Mouse (Mus musculus): ENCODE measurements around the gene Gm10282. TPM values are rescaled to one million over a fixed set of nuclear protein-coding genes. Genes with fewer than 3 reads are reported as not detected.

Gm10282 gene
- polyA plus RNA-seq, 1 experiment from 2014 or later: 8.9 TPM

DNA sequence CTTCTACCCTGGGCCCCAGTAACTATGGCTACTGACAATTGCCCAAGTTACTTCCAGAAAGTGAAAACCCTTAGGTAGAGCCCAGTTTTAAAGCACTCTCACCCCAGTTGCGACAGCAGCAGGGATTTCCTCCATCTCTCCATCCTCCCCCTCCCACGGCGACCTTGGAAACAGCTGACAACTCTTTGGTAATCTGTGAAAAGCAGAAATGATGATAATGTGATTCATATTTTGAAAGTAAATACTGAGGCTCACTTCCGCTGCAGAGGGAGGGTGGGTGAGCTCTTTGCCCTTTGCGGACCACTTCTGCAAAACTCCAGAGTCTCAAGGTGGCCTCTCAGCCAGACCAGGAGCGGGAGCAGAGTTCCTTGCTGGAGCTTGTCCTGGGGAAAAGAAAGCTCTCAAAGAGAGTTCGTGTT, 17.4 kb upstream of the Gm10282 start:
- Histone ChIP-seq H3K9ac (no peak overlapping the region), H3K9me3 (replicated peaks) (no peaks in the 10 kb centered on the region), H3K27ac (no peak overlapping the region), H3K36me3 (no peaks in the 10 kb centered on the region), H3K4me1 (replicated peaks) (peaks cover 44% of the 10 kb centered on the region), H3K4me3 (replicated peaks) (no peak overlapping the region), H3K27me3 (peaks cover 47% of the 10 kb centered on the region), H3K4me2 (no peak overlapping the region)
- peak; percentile 8 for DNase-seq
- WGBS (ENCODE audit: insufficient replicate concordance): 50% methylated on average over 7 of the region's 7 CpGs
- no peak for ATAC-seq (ENCODE audit: low read depth)

DNA sequence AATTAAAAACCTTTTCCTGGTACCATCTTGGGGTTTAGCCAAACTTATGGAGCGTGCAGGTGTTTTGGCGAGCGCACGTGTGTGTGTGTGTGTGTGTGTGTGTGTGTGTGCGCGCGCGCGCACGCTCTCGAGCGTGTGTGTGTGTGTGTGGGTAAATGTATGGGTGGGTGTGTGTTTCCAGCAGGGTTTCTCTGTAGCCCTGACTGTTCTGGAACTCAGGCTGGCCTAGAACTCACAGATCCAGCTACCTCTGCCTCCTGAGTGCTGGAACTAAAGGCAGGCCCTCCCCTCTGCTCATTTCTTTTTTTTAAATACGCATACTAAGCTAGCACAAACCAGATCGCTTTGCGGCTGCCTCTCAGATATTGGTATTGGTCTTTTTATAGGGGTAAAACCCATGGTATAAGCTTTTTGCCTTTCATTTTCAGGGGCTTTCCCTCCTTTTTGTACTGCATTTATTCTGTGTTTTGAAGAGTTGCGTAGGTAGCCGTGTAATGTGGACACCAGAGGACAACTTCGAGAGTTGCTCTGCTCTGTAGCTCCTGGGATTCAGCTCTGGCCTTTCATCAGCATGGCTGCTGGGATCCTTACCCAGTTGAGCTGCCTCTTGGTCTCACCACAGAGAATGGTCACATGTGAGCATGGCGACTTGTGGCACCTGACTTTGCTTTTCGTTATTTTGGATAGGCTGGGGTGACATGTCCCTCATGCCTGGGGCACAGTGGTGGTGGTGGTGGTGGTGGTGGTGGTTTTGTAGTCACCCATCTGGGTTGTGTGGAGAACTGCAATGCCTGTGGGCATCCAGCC, 16.8 kb upstream of the Gm10282 start:
- Histone ChIP-seq H3K4me1 (replicated peaks) (peaks cover 50% of the 10 kb centered on the region), H3K36me3 (no peaks in the 10 kb centered on the region), H3K9me3 (replicated peaks) (no peaks in the 10 kb centered on the region), H3K9ac (no peak overlapping the region), H3K27ac (no peak overlapping the region), H3K27me3 (peaks cover 50% of the 10 kb centered on the region), H3K4me2 (peak overlapping the region; percentile 81; the same call in 1 of the 2 replicates), H3K4me3 (replicated peaks) (no peak overlapping the region)
- ATAC-seq (ENCODE audit: low read depth): no peak
- 83% methylated on average over 20 of the region's 20 CpGs for WGBS (ENCODE audit: insufficient replicate concordance)
- DNase-seq: no peak

GRCm38 (mm10) chr8:72320803-72321583, 15.9 kb upstream of the Gm10282 start:
- Histone ChIP-seq H3K27ac (no peak overlapping the region), H3K9me3 (replicated peaks) (no peaks in the 10 kb centered on the region), H3K36me3 (no peaks in the 10 kb centered on the region), H3K4me1 (replicated peaks) (peaks cover 56% of the 10 kb centered on the region), H3K9ac (no peak overlapping the region; the same call in 1 of the 2 replicates), H3K27me3 (peaks cover 50% of the 10 kb centered on the region), H3K4me3 (replicated peaks) (peak overlapping the region; percentile 66), H3K4me2 (peak overlapping the region; percentile 81)
- WGBS (ENCODE audit: insufficient replicate concordance): 60% methylated on average over 25 of the region's 25 CpGs
- DNase-seq (no peak), ATAC-seq (ENCODE audit: low read depth) (no peak)

DNA sequence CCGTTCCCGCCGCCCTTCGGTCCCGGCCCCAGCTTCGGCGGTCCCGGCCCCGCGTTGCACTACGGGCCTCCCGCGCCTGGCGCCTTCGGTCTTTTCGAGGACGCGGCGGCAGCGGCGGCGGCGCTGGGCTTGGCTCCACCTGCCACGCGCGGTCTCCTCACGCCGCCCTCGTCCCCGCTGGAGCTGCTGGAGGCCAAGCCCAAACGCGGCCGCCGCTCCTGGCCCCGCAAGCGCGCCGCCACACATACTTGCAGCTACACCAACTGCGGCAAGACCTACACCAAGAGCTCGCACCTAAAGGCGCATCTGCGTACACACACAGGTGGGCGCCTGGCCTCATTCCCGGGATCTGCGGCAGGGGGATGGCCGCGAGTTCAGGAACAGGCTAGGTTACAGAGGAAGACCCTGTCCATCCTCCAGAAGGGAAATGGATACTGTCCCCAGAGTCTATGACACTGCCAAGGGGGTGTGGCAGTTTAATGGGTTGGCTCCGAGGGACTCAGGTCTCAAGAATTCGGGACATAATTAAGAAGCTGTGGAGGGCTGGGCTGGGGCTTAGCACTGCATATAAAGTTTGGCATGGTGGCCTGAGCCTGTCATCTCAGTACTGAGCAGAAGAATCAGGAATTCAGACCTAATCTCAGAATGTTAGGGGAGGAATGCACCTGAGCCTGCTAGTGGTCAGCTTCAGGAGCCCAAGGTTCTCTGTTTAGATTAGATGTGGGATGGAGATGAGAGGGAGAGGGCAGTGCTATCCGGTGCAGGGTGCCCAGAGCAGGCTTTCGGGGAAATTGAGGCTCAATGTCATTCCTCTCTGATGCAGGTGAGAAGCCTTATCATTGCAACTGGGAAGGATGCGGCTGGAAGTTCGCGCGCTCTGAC, 15.1 kb upstream of the Gm10282 start:
- H3K27ac ChIP-seq: no peak overlapping the region
- peak overlapping the region; percentile 81 for H3K4me2 ChIP-seq
- peaks cover 50% of the 10 kb centered on the region for H3K27me3 ChIP-seq
- H3K9me3 ChIP-seq (replicated peaks): no peaks in the 10 kb centered on the region
- DNase-seq (no peak), ATAC-seq (ENCODE audit: low read depth) (no peak)
- H3K4me3 ChIP-seq (replicated peaks): peak overlapping the region; percentile 66
- 13% methylated on average over 42 of the region's 55 CpGs for WGBS (ENCODE audit: insufficient replicate concordance)
- peaks cover 56% of the 10 kb centered on the region for H3K4me1 ChIP-seq (replicated peaks)
- no peaks in the 10 kb centered on the region for H3K36me3 ChIP-seq
- peak overlapping the region; percentile 65 for H3K9ac ChIP-seq

DNA sequence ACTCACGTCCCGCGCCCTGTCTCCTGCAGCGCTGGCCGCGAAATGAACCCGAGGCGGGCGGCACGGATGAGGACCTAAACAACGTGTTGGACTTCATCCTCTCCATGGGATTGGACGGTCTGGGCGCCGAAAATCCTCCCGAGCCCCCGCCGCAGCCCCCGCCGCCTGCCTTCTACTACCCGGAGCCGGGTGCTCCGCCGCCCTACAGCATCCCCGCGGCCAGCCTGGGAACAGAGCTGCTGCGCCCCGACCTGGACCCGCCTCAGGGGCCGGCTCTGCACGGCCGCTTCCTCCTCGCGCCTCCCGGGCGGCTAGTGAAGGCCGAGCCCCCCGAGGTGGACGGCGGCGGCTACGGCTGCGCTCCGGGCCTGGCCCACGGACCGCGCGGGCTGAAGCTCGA, 14.3 kb upstream of the Gm10282 start:
- Histone ChIP-seq H3K9ac (peak overlapping the region; percentile 65), H3K4me2 (peak overlapping the region; percentile 81), H3K27ac (no peak overlapping the region), H3K4me1 (replicated peaks) (peaks cover 56% of the 10 kb centered on the region), H3K4me3 (replicated peaks) (peak overlapping the region; percentile 66), H3K36me3 (no peaks in the 10 kb centered on the region), H3K9me3 (replicated peaks) (no peaks in the 10 kb centered on the region), H3K27me3 (peaks cover 50% of the 10 kb centered on the region)
- ATAC-seq (ENCODE audit: low read depth) (no peak), DNase-seq (no peak)
- WGBS (ENCODE audit: insufficient replicate concordance): 1% methylated on average over 41 of the region's 48 CpGs

GRCm38 (mm10) chr8:72318801-72319322, 13.8 kb upstream of the Gm10282 start, which contains the start of gene Klf2:
TSS of gene Klf2 (plus strand) at chr8:72319033.
- peak; percentile 92 for ATAC-seq (ENCODE audit: low read depth)

DNA sequence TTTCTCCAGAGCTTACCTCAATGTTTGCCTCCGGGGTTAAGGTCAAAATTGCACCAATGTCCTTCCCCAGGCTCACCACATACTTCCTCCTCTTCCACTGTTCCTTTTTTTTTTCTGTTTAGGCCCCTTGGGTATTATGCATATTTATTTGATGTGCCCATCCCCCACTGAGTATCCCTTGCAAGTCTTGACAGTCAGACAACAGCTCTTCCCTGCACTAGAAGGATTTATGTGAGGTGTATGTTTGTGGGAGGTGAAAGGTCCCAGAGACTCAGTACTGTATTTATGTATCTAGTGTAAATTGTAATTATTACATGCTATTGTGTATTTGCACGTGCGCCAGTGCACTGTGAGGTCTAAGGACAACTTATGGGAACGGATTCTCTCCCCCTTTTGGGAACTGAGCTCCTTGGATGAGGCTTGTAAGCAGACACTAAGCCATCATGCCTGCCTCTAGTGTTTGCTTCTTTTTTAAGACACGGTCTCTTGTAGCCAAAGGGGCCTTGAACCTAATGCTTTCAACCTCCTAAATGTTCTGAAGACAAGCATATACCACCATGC, 12.8 kb upstream of the Gm10282 start:
- WGBS (ENCODE audit: insufficient replicate concordance): 36% methylated on average over 5 of the region's 5 CpGs
- H3K4me1 ChIP-seq (replicated peaks): peaks cover 66% of the 10 kb centered on the region
- H3K36me3 ChIP-seq: no peaks in the 10 kb centered on the region
- peaks cover 49% of the 10 kb centered on the region for H3K27me3 ChIP-seq
- H3K4me3 ChIP-seq (replicated peaks): no peak overlapping the region
- H3K27ac ChIP-seq: no peak overlapping the region
- no peak overlapping the region for H3K9ac ChIP-seq
- H3K4me2 ChIP-seq: no peak overlapping the region
- H3K9me3 ChIP-seq (replicated peaks): no peaks in the 10 kb centered on the region
- ATAC-seq (ENCODE audit: low read depth): no peak
- no peak for DNase-seq

More at GRCm38 (mm10) chr8:72318801-72319322, 13.8 kb upstream of the Gm10282 start, which contains the start of gene Klf2:
- peaks cover 50% of the 10 kb centered on the region for H3K27me3 ChIP-seq
- H3K9me3 ChIP-seq (replicated peaks): no peaks in the 10 kb centered on the region
- peak within 1 kb of the TSS; percentile 13; the same call in 1 of the 2 replicates for H3K27ac ChIP-seq
- H3K9ac ChIP-seq: peak within 1 kb of the TSS; percentile 65
- H3K36me3 ChIP-seq: no peaks in the 10 kb centered on the region
- peak within 1 kb of the TSS; percentile 66 for H3K4me3 ChIP-seq (replicated peaks)
- peak; percentile 72 for DNase-seq
- H3K4me2 ChIP-seq: peak within 1 kb of the TSS; percentile 81
- H3K4me1 ChIP-seq (replicated peaks): peaks cover 56% of the 10 kb centered on the region
- WGBS (ENCODE audit: insufficient replicate concordance): under 1% methylated on average over 39 of the region's 46 CpGs

DNA sequence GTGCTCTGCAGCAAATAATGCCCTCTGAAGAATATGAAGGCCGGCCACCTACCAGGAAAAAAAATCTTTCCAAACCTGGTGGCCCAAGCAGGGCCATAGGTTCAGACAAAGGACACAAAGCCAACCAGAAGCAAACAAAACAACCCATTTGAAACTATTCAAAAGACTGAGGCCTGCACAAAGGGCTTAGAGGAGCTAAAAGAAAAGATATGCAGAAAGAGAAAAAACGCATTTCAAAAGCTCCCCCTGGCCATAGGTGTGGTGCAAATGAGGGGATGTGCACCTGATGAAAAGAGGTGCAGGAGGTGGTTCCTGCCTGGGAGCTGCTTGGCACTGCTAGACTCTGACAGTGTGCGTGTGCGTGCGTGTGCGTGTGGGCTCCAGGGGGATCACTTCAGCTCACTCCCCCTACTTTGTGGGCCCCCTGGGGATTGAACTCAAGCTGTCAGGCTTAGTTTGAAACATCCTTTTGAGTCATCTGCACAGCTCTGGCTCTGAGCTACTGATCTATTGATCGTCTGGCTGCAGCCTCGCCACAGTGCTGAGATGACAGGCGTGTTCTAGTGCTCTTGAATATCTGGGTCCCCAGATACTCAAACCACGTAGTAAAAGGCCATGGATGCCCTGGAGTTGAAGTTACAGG, 11.1 kb upstream of the Gm10282 start:
- 58% methylated on average over 10 of the region's 10 CpGs for WGBS (ENCODE audit: insufficient replicate concordance)
- Histone ChIP-seq H3K27ac (no peak overlapping the region), H3K9ac (no peak overlapping the region), H3K4me2 (no peak overlapping the region), H3K27me3 (peaks cover 34% of the 10 kb centered on the region), H3K4me3 (replicated peaks) (no peak overlapping the region), H3K4me1 (replicated peaks) (peaks cover 60% of the 10 kb centered on the region), H3K9me3 (replicated peaks) (no peaks in the 10 kb centered on the region), H3K36me3 (no peaks in the 10 kb centered on the region)
- ATAC-seq (ENCODE audit: low read depth) (no peak), DNase-seq (no peak)

DNA sequence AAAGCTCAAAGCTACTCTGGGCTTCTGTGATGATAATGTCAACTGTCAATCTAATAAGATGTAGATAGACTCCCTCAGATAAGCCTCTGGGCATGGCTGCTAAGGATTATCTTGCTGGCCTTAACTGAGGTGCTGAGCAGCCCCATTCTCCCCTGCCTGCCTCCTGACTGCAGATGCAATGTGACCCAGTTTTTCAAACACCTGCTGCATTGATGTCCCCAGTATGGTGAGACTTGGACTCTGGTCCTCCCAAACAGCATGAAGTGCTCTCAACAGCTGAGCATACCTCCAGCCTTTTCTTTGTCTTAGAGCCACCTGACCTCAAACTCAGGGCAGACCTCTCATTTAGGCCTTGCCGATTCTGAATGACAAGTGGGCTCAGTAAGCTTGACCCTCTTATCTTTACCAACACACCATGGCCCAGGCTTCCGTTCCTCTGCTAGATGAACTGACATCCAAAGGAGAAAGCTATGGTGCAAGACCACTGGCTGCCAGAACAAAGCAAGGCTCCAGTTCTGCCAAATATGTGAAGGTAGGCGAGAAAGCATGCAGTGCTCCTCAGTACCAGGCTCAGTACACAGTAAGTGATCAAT, 8.0 kb upstream of the Gm10282 start:
- H3K27ac ChIP-seq: no peak overlapping the region
- ATAC-seq (ENCODE audit: low read depth): 0 out of 2 replicates have a peak, but pooled peaks have one; percentile 6
- 11% methylated on average over 3 of the region's 3 CpGs for WGBS (ENCODE audit: insufficient replicate concordance)
- H3K4me3 ChIP-seq (replicated peaks): no peak overlapping the region
- H3K4me1 ChIP-seq (replicated peaks): peaks cover 35% of the 10 kb centered on the region
- 0 out of 2 replicates have a peak, but pooled peaks cover 6% of the 10 kb centered on the region for H3K27me3 ChIP-seq
- no peaks in the 10 kb centered on the region for H3K36me3 ChIP-seq
- DNase-seq: no peak
- H3K4me2 ChIP-seq: no peak overlapping the region
- no peak overlapping the region for H3K9ac ChIP-seq
- no peaks in the 10 kb centered on the region for H3K9me3 ChIP-seq (replicated peaks)

All from liver, embryonic 13.5 days (tissue).